In genomic region chr17:53689946-53690345, GRCm38 (mm10) we compare ENCODE assay signal across 8 mouse cellular contexts. TPM values are rescaled to one million over a fixed set of nuclear protein-coding genes. Genes with fewer than 3 reads are reported as not detected.
A peak's percentile ranks its signal among the peaks of the same experiment; 100 is the strongest.
DNase-seq lines count a peak whose midpoint lies in the region; ATAC-seq and TF ChIP-seq lines count a peak whose summit lies in the region.

No protein-coding gene starts in this region.

- H3K4me3 ChIP-seq in gastrocnemius, adult 2 months: peak overlapping the region; percentile 87
- H3K4me3 ChIP-seq in E14TG2a.4 (replicated peaks; ENCODE audit: low read length): peak overlapping the region; percentile 86
- peak overlapping the region; percentile 70 for H3K4me3 ChIP-seq in forebrain, embryonic 16.5 days (replicated peaks; ENCODE audit: low read length)
- peak overlapping the region; percentile 82 for H3K4me3 ChIP-seq in lung, embryonic 16.5 days (ENCODE audit: low read length)

- no peaks in the 10 kb centered on the region for H3K27me3 ChIP-seq in E14TG2a.4 (ENCODE audit: insufficient read depth, low read length)
- H3K27me3 ChIP-seq in forebrain, embryonic 16.5 days (replicated peaks; ENCODE audit: control insufficient read depth, insufficient read depth, low read length): no peaks in the 10 kb centered on the region
- no peaks in the 10 kb centered on the region for H3K27me3 ChIP-seq in lung, embryonic 16.5 days (ENCODE audit: control insufficient read depth, insufficient read depth, low read depth, low read length)

- H3K36me3 ChIP-seq in E14TG2a.4 (ENCODE audit: insufficient read depth, low read length): peaks cover 26% of the 10 kb centered on the region
- no peaks in the 10 kb centered on the region for H3K36me3 ChIP-seq in forebrain, embryonic 16.5 days (ENCODE audit: control insufficient read depth, insufficient read depth)
- 0 out of 2 replicates have a peak, but pooled peaks cover 7% of the 10 kb centered on the region for H3K36me3 ChIP-seq in lung, embryonic 16.5 days (ENCODE audit: control insufficient read depth, insufficient read depth, low read length)

- intact Hi-C loops in gastrocnemius, adult 2 months (cut with DNase I): loop anchor here (5.0 kb wide), 2 partner anchors 123 to 178 kb away; partner anchors contain the start of gene Kat2b

- peak; percentile 16 for ATAC-seq in forebrain, embryonic 16.5 days
- no peak for ATAC-seq in lung, embryonic 16.5 days (ENCODE audit: low read depth)

- peak overlapping the region; percentile 57 for H3K4me2 ChIP-seq in forebrain, embryonic 16.5 days (ENCODE audit: low read length)
- H3K4me2 ChIP-seq in lung, embryonic 16.5 days (ENCODE audit: low read depth, low read length): peak overlapping the region; percentile 78

- peaks cover 34% of the 10 kb centered on the region for H3K4me1 ChIP-seq in E14TG2a.4 (replicated peaks; ENCODE audit: low read depth, low read length)
- peaks cover 4% of the 10 kb centered on the region for H3K4me1 ChIP-seq in forebrain, embryonic 16.5 days (replicated peaks; ENCODE audit: control insufficient read depth, insufficient read depth, low read length)
- peaks cover 12% of the 10 kb centered on the region; the same call in 1 of the 2 replicates for H3K4me1 ChIP-seq in lung, embryonic 16.5 days (replicated peaks; ENCODE audit: control insufficient read depth, insufficient read depth, low read length)

- TF ChIP-seq CTCF in gastrocnemius, adult 2 months (IDR thresholded peaks at IDR 0.05): no peak
- TF ChIP-seq CTCF in E14TG2a.4 (conservative IDR thresholded peaks at IDR 0.05; ENCODE audit: low read length): no peak

- no peak for DNase-seq in gastrocnemius, adult 2 months
- no peak for DNase-seq in gastrocnemius, postnatal 10 days
- no peak for DNase-seq in spleen, postnatal 10 days (ENCODE audit: low spot score in 2 of 2)
- no peak for DNase-seq in thymus, postnatal 0 days (ENCODE audit: low spot score)
- no peak for DNase-seq in right cerebral cortex, postnatal 36 days (ENCODE audit: low spot score in 2 of 2)

- H3K9ac ChIP-seq in forebrain, embryonic 16.5 days (replicated peaks; ENCODE audit: low read depth, low read length): peak overlapping the region; percentile 83
- H3K9ac ChIP-seq in lung, embryonic 16.5 days (ENCODE audit: low read length): peak overlapping the region; percentile 84

- 18% methylated on average over 7 of the region's 7 CpGs for WGBS in forebrain, embryonic 16.5 days
- 20% methylated on average over 7 of the region's 7 CpGs for WGBS in lung, embryonic 16.5 days

- peak overlapping the region; percentile 100 for H3K27ac ChIP-seq in gastrocnemius, adult 2 months
- peak overlapping the region; percentile 98 for H3K27ac ChIP-seq in forebrain, embryonic 16.5 days (ENCODE audit: low read length)
- peak overlapping the region; percentile 99 for H3K27ac ChIP-seq in lung, embryonic 16.5 days (ENCODE audit: low read length)

- no peaks in the 10 kb centered on the region for H3K9me3 ChIP-seq in E14TG2a.4 (ENCODE audit: low read length)
- no peaks in the 10 kb centered on the region for H3K9me3 ChIP-seq in forebrain, embryonic 16.5 days (ENCODE audit: control insufficient read depth, low read length)
- H3K9me3 ChIP-seq in lung, embryonic 16.5 days (ENCODE audit: control insufficient read depth, low read length): no peaks in the 10 kb centered on the region

RNA-seq across cellular contexts. Expression of gene Sgo1, which starts 0.8 kb away (rescaled TPM):
- total RNA-seq in gastrocnemius, adult 2 months (2021): not detected
- 1 to 10 TPM; 1.6 to 2.2 TPM for total RNA-seq in gastrocnemius, postnatal 10 days (2021)
- polyA plus RNA-seq in forebrain, embryonic 16.5 days (2015; fragmentation: Nextera tagmentation; extraction: Ambion mirVana): 11.1 and 13.4 TPM in 2 replicates
- 35.7 and 42.1 TPM in 2 replicates for polyA plus RNA-seq in lung, embryonic 16.5 days (2015; fragmentation: Nextera tagmentation; extraction: Ambion mirVana)
- 62.6 and 66.7 TPM in 2 replicates for polyA plus RNA-seq in thymus, postnatal 0 days (2015; fragmentation: Nextera tagmentation; extraction: Ambion mirVana)
